ENCODE assay signal across 9 mouse cellular contexts in the genomic region with DNA sequence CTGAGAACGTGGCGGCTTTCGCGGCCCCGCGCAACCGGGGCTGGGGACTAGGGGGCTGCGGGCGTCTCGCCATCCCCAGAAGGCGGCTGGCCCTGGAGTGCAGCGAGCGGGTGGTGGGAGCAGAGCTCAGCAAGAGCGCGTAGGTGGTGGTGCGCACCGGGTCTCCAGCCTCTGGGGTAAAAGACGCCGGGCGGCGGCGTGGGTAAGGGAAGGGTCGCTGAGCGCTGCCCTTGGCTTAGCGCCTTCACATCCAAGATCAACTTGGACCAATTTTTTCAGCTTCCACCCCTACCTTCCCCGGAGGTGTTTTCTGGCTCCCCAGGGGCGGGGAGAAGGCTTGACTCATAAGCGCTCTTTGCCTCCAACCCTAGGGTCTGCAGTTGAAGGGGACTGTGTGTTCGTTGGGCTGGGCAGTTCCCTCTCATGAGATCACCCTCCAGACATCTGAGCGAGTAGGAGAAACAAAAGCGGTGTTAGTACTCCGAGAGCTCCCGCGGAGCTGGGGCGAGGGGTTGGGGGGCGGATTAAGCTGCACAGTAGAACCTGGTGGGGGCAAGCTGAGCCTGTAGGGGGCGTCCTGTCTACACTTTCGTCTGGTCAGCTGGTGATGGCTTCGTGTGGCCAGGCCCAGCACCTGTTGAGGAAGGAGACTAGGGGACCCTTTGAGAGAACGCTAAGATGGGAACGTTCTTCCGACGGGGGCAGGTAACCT. TPM values are rescaled to one million over a fixed set of nuclear protein-coding genes. Genes with fewer than 3 reads are reported as not detected.
DNase-seq lines count a peak whose midpoint lies in the region; ATAC-seq lines count a peak whose summit lies in the region.
"Had no signal": no experiment of that assay in that cellular context is flagged by ENCODE, and none has a peak within 500 bp of the region (broad histone marks: within the 10 kb centered on the region; RNA-seq: fewer than 3 reads in every experiment).

No protein-coding gene starts in this region.

- no peaks in the 10 kb centered on the region for H3K36me3 ChIP-seq in stomach, embryonic 14.5 days (ENCODE audit: control insufficient read depth, insufficient read depth, low read length)

- DNase-seq in layer of hippocampus, adult 11-12 months (ENCODE audit: low spot score), result peak; percentile 82
- DNase-seq in layer of hippocampus, adult 9-10 months (ENCODE audit: low spot score), result no peak
- peak; percentile 49 to 63 for DNase-seq in cerebellum, postnatal 4 days (ENCODE audit: low spot score in 2 of 2)
- DNase-seq in gastrocnemius, postnatal 10 days, result peak; percentile 71
- DNase-seq in layer of hippocampus, adult 8-10 months (ENCODE audit: low spot score in 2 of 2), result peak; percentile 72 to 79
- DNase-seq in lung, postnatal 36 days, result peak; percentile 20

- peaks cover 8% of the 10 kb centered on the region; the same call in 1 of the 2 replicates for H3K4me1 ChIP-seq in stomach, embryonic 14.5 days (ENCODE audit: control insufficient read depth, insufficient read depth, low read length)

- H3K9me3 ChIP-seq in stomach, embryonic 14.5 days (ENCODE audit: control insufficient read depth, low read depth, low read length), result no peaks in the 10 kb centered on the region

- H3K27me3 ChIP-seq in stomach, embryonic 14.5 days (ENCODE audit: control insufficient read depth, insufficient read depth, low read length), result 0 out of 2 replicates have a peak, but pooled peaks cover 12% of the 10 kb centered on the region

- peak overlapping the region; percentile 93 for H3K4me2 ChIP-seq in stomach, embryonic 14.5 days (replicated peaks; ENCODE audit: low read depth, low read length)

- peak overlapping the region; percentile 55 for H3K27ac ChIP-seq in stomach, embryonic 14.5 days (ENCODE audit: low read length)
- H3K27ac ChIP-seq: macrophage had no signal

- peak overlapping the region; percentile 55 for H3K9ac ChIP-seq in stomach, embryonic 14.5 days (replicated peaks; ENCODE audit: low read depth, low read length)

- peak overlapping the region; percentile 66 for H3K4me3 ChIP-seq in stomach, embryonic 14.5 days (ENCODE audit: low read depth, low read length)

- 1% methylated on average over 43 of the region's 43 CpGs for WGBS in stomach, embryonic 14.5 days

- ATAC-seq in stomach, embryonic 14.5 days (ENCODE audit: insufficient number of reproducible peaks, insufficient read depth, low FRiP score, low read depth), result peak; percentile 28; the same call in 1 of the 2 replicates
- ATAC-seq in monocyte, adult 5-6 weeks (replicated peaks; ENCODE audit: insufficient number of reproducible peaks, low FRiP score, low TSS enrichment, poor library complexity, severe bottlenecking), result no peak

RNA-seq across cellular contexts. Expression of gene Galnt16, which starts 1.7 kb away (rescaled TPM):
- 10 to 100 TPM; 15.9 to 20.7 TPM for total RNA-seq in gastrocnemius, postnatal 10 days (2021)
- total RNA-seq in layer of hippocampus, adult 8-10 months (2022), result 100 to 1,000 TPM; 164 to 194 (median 183) TPM
- polyA plus RNA-seq in stomach, embryonic 14.5 days (2014; fragmentation: Nextera tagmentation; extraction: Ambion mirVana), result 10.8 and 11.3 TPM in 2 replicates
- not detected in 3 replicates for total RNA-seq in monocyte, adult 5-6 weeks (2017)
- polyA plus RNA-seq: macrophage had no signal

RNA-seq across cellular contexts. Expression of gene Exd2, which starts 56.9 kb away (rescaled TPM):
- total RNA-seq in gastrocnemius, postnatal 10 days (2021), result 10 to 100 TPM; 29.6 to 43.4 TPM
- total RNA-seq in layer of hippocampus, adult 8-10 months (2022), result 100 to 1,000 TPM in 2 of 4 experiments, 10 to 100 TPM in 2; 86.5 to 127 (median 106) TPM
- 33.0 and 34.4 TPM in 2 replicates for polyA plus RNA-seq in stomach, embryonic 14.5 days (2014; fragmentation: Nextera tagmentation; extraction: Ambion mirVana)
- total RNA-seq in monocyte, adult 5-6 weeks (2017), result 29.2 to 48.5 TPM (median 31.7 TPM) in 3 replicates

Comparison
In these comparisons a context has a peak if more than half of its experiments do, and no peak if none do; other contexts are left out.
1. RNA of gene Galnt16, which starts 1.7 kb away (total RNA-seq): 164 to 194 TPM in layer of hippocampus, adult 8-10 months and 15.9 to 20.7 TPM in gastrocnemius, postnatal 10 days; not detected in monocyte, adult 5-6 weeks; every median in the first group is over 10 times any median in the second.